Mouse (Mus musculus): ENCODE results near the gene Dedd. TPM values are rescaled to one million over a fixed set of nuclear protein-coding genes. Genes with fewer than 3 reads are reported as not detected.

Gene Dedd
- 10 to 100 TPM; 34.6 to 35.4 TPM for total RNA-seq (2021)

GRCm38 (mm10) chr1:171328839-171329432 is at the start of gene Dedd:
Gene Dedd, plus strand, starts transcription at chr1:171329145.
- DNase-seq (ENCODE audit: extremely low spot score in 1 of 2, low spot score in 1 of 2) = peak; percentile 77 to 90

GRCm38 (mm10) chr1:171279721-171280120 is 49.2 kb upstream of the Dedd start:
- peak in 1 of 2 experiments; percentile 6 for DNase-seq (ENCODE audit: extremely low spot score in 1 of 2, low spot score in 1 of 2)

GRCm38 (mm10) chr1:171280250-171280915 is 48.6 kb upstream of the Dedd start:
- DNase-seq (ENCODE audit: extremely low spot score in 1 of 2, low spot score in 1 of 2) = peak in 1 of 2 experiments; percentile 6

GRCm38 (mm10) chr1:171280916-171281527 is 47.9 kb upstream of the Dedd start, which contains the start of gene Ppox:
Gene Ppox, minus strand, starts transcription at chr1:171281186.
- peak; percentile 69 to 73 for DNase-seq (ENCODE audit: extremely low spot score in 1 of 2, low spot score in 1 of 2)

- DNase-seq (ENCODE audit: extremely low spot score in 1 of 2, low spot score in 1 of 2) = peak in 1 of 2 experiments; percentile 77
These were observed 47.4 kb upstream of the Dedd start for GRCm38 (mm10) chr1:171281528-171281923.

GRCm38 (mm10) chr1:171282086-171282805 is 46.7 kb upstream of the Dedd start:
- DNase-seq (ENCODE audit: extremely low spot score in 1 of 2, low spot score in 1 of 2) = no peak

- DNase-seq (ENCODE audit: extremely low spot score in 1 of 2, low spot score in 1 of 2) = peak in 1 of 2 experiments; percentile 5
These were observed 45.5 kb upstream of the Dedd start for GRCm38 (mm10) chr1:171283188-171284160.

GRCm38 (mm10) chr1:171284491-171284890 is 44.5 kb upstream of the Dedd start:
- peak in 1 of 2 experiments; percentile 6 for DNase-seq (ENCODE audit: extremely low spot score in 1 of 2, low spot score in 1 of 2)

GRCm38 (mm10) chr1:171285096-171285892 is 43.7 kb upstream of the Dedd start:
- DNase-seq (ENCODE audit: extremely low spot score in 1 of 2, low spot score in 1 of 2) = peak in 1 of 2 experiments; percentile 8

GRCm38 (mm10) chr1:171286517-171286916 is 42.4 kb upstream of the Dedd start:
- peak in 1 of 2 experiments; percentile 8 for DNase-seq (ENCODE audit: extremely low spot score in 1 of 2, low spot score in 1 of 2)

- DNase-seq (ENCODE audit: extremely low spot score in 1 of 2, low spot score in 1 of 2) = peak; percentile 85 to 92
These were observed 41.5 kb upstream of the Dedd start, which contains the start of gene Usp21 for GRCm38 (mm10) chr1:171287136-171288081. Gene Usp21, minus strand, starts transcription at chr1:171287991.

- DNase-seq (ENCODE audit: extremely low spot score in 1 of 2, low spot score in 1 of 2) = no peak
These were observed 40.6 kb upstream of the Dedd start for GRCm38 (mm10) chr1:171288328-171288727.

- no peak for DNase-seq (ENCODE audit: extremely low spot score in 1 of 2, low spot score in 1 of 2)
These were observed 35.6 kb upstream of the Dedd start for GRCm38 (mm10) chr1:171293351-171293750.

GRCm38 (mm10) chr1:171293906-171294297 is 35.0 kb upstream of the Dedd start:
- DNase-seq (ENCODE audit: extremely low spot score in 1 of 2, low spot score in 1 of 2) = no peak

- DNase-seq (ENCODE audit: extremely low spot score in 1 of 2, low spot score in 1 of 2) = peak; percentile 70 to 82
These were observed 34.5 kb upstream of the Dedd start, which contains the start of gene Ufc1 for GRCm38 (mm10) chr1:171294298-171295062. Gene Ufc1, minus strand, starts transcription at chr1:171295024.

- DNase-seq (ENCODE audit: extremely low spot score in 1 of 2, low spot score in 1 of 2) = no peak
These were observed 33.9 kb upstream of the Dedd start for GRCm38 (mm10) chr1:171295063-171295402.

GRCm38 (mm10) chr1:171298226-171298625 is 30.7 kb upstream of the Dedd start:
- no peak for DNase-seq (ENCODE audit: extremely low spot score in 1 of 2, low spot score in 1 of 2)

Measured in layer of hippocampus, postnatal 25 days (tissue).